Mouse (Mus musculus) spleen, adult 2 months (tissue): Measurements from ENCODE around the gene Mycl. TPM values are rescaled to one million over a fixed set of nuclear protein-coding genes. Genes with fewer than 3 reads are reported as not detected.

Experiments used
- DNase-seq, 2 experiments: peaks; one replicate each; pipeline versions ENCODE4 v3.0.0 to v3.0.0-alpha.2; 2012 to 2021; ENCODE audit warnings: low spot score in 2 of 2, low read depth in 1 of 2
- H3K27ac ChIP-seq: fragments of 200-500 bp; 2 replicates; pipeline ENCODE4 v1.5.1; 2012; ENCODE audit warnings: low read length, inconsistent platforms; ENCODE audit not compliant: insufficient read depth
- H3K27me3 ChIP-seq: fragments of 200-500 bp; 2 replicates; pipeline ENCODE4 v1.6.1; 2012; ENCODE audit warnings: mild to moderate bottlenecking, moderate library complexity, low read length, inconsistent platforms; ENCODE audit not compliant: control insufficient read depth, insufficient read depth
- H3K36me3 ChIP-seq: fragments of 200-500 bp; 2 replicates; pipeline ENCODE4 v1.6.1; 2012; ENCODE audit warnings: mild to moderate bottlenecking, low read length, inconsistent platforms; ENCODE audit not compliant: control insufficient read depth, insufficient read depth
- H3K4me1 ChIP-seq: fragments of 200-500 bp; 2 replicates; pipeline ENCODE4 v1.6.1; 2011; ENCODE audit warnings: inconsistent platforms; ENCODE audit not compliant: control insufficient read depth, insufficient read depth, insufficient read length
- H3K4me3 ChIP-seq: fragments of 200-500 bp; 2 replicates; pipeline ENCODE4 v1.5.1; 2011; ENCODE audit warnings: mild to moderate bottlenecking, inconsistent platforms; ENCODE audit not compliant: insufficient read depth, insufficient read length; ENCODE audit errors: extremely low read depth
- CTCF ChIP-seq: fragments of 200-500 bp; IDR thresholded peaks from 2 replicates; pipeline ENCODE4 v1.5.1; 2011; ENCODE audit warnings: mild to moderate bottlenecking, inconsistent platforms; ENCODE audit not compliant: insufficient read depth, insufficient read length, insufficient replicate concordance; ENCODE audit errors: extremely low read depth
- POLR2A ChIP-seq: fragments of 200-500 bp; IDR thresholded peaks from 2 replicates; pipeline ENCODE4 v1.6.1; 2011; ENCODE audit warnings: low read depth, low read length, inconsistent platforms
- WGBS: fragments of 180-500 bp; shearing (Covaris S2); methylation state at CpG from one replicate; pipeline ENCODE4 v1.1.7; 2018; 5-methylcytosine and 5-hydroxymethylcytosine counted together
- polyA plus RNA-seq: library from polyadenylated mRNA; depleted of rRNA; stranded (reverse); fragments of >200 nt; gene quantifications from 2 replicates; pipeline ENCODE4 v1.2.3, GENCODE M21; 2012; rRNA removed

Mycl gene
- polyA plus RNA-seq, 1 experiment = 7.3 TPM

- Histone ChIP-seq H3K27me3 (no peaks in the 10 kb centered on the region), H3K36me3 (peaks cover 37% of the 10 kb centered on the region)
- WGBS = 63% methylated on average over 5 of the region's 5 CpGs
Observed at GRCm38 (mm10) chr4:123050681-123051211, 55.3 kb downstream of the Mycl start.

More at GRCm38 (mm10) chr4:123050681-123051211, 55.3 kb downstream of the Mycl start:
- Histone ChIP-seq H3K4me3 (no peak overlapping the region), H3K27ac (no peak overlapping the region; the same call in 1 of the 2 replicates), H3K4me1 (peaks cover 6% of the 10 kb centered on the region; the same call in 1 of the 2 replicates)
- DNase-seq = peak; percentile 5 to 59
- TF ChIP-seq POLR2A = no peak
- no peak for TF ChIP-seq CTCF

Other genes with a start within 250 kb of the Mycl start
- gene Ppt1, start 159.4 kb upstream of the Mycl start, polyA plus RNA-seq = 31.6 and 44.3 TPM in 2 replicates
- 108 and 116 TPM in 2 replicates for gene Cap1, start 109.6 kb upstream of the Mycl start, polyA plus RNA-seq
- gene Mfsd2a, start 34.5 kb upstream of the Mycl start, polyA plus RNA-seq = 0.82 and 1.3 TPM in 2 replicates
- gene Trit1, start 20.9 kb downstream of the Mycl start, polyA plus RNA-seq = 5.0 and 6.5 TPM in 2 replicates
- 0.11 and 0.19 TPM in 2 replicates for gene Bmp8b, start 109.5 kb downstream of the Mycl start, polyA plus RNA-seq
- gene Oxct2b, start 120.6 kb downstream of the Mycl start, polyA plus RNA-seq = 0.05 and 0.09 TPM in 2 replicates
- 12.4 and 12.9 TPM in 2 replicates for gene Ppie, start 144.3 kb downstream of the Mycl start, polyA plus RNA-seq
- not detected in 2 replicates for gene Hpcal4, start 187.6 kb downstream of the Mycl start, polyA plus RNA-seq
- gene Nt5c1a, start 205.9 kb downstream of the Mycl start, polyA plus RNA-seq = not detected in 2 replicates
- 2.1 and 2.9 TPM in 2 replicates for gene Heyl, start 237.9 kb downstream of the Mycl start, polyA plus RNA-seq